Mouse (Mus musculus): Measurements from ENCODE around the gene Ndufs2. TPM values are rescaled to one million over a fixed set of nuclear protein-coding genes. Genes with fewer than 3 reads are reported as not detected.
A peak's percentile ranks its signal among the peaks of the same experiment; 100 is the strongest.

Ndufs2 gene
- total and polyA plus RNA-seq, 3 experiments, result 101 to 300 (median 219) TPM

GRCm38 (mm10) chr1:171274171-171274570, 23.0 kb upstream of the Ndufs2 start:
- DNase-seq (ENCODE audit: low spot score) (no peak), ATAC-seq (ENCODE audit: extremely low read depth, insufficient number of reproducible peaks, low FRiP score, poor library complexity, severe bottlenecking) (no peak)
- TF ChIP-seq TAL1 (conservative IDR thresholded peaks at IDR 0.05; ENCODE audit: low read depth, low read length) (no peak), POLR2AphosphoS5 (IDR thresholded peaks at IDR 0.05; ENCODE audit: insufficient replicate concordance, low read depth, low read length) (no peak), GATA2 (IDR thresholded peaks at IDR 0.05; ENCODE audit: borderline replicate concordance, low read depth, low read length) (no peak), CTCF (IDR thresholded peaks at IDR 0.05; ENCODE audit: low read depth, low read length) (no peak), GATA1 (IDR thresholded peaks at IDR 0.05; ENCODE audit: borderline replicate concordance, low read length) (no peak)
- no peaks in the 10 kb centered on the region for H3K27me3 ChIP-seq (ENCODE audit: insufficient read depth, low read length)
- no peak overlapping the region for H3K4me3 ChIP-seq (ENCODE audit: low read depth, low read length)
- peaks cover 87% of the 10 kb centered on the region for H3K4me1 ChIP-seq (ENCODE audit: insufficient read depth, low read depth, low read length)
- peaks cover 77% of the 10 kb centered on the region for H3K36me3 ChIP-seq (replicated peaks)
- H3K9me3 ChIP-seq (replicated peaks), result no peaks in the 10 kb centered on the region

- DNase-seq (ENCODE audit: low spot score) (no peak), ATAC-seq (ENCODE audit: extremely low read depth, insufficient number of reproducible peaks, low FRiP score, poor library complexity, severe bottlenecking) (no peak)
- TF ChIP-seq GATA2 (IDR thresholded peaks at IDR 0.05; ENCODE audit: borderline replicate concordance, low read depth, low read length), result no peak
- TF ChIP-seq POLR2AphosphoS5 (IDR thresholded peaks at IDR 0.05; ENCODE audit: insufficient replicate concordance, low read depth, low read length), result no peak
- no peak for TF ChIP-seq TAL1 (conservative IDR thresholded peaks at IDR 0.05; ENCODE audit: low read depth, low read length)
- no peak for TF ChIP-seq CTCF (IDR thresholded peaks at IDR 0.05; ENCODE audit: low read depth, low read length)
- Histone ChIP-seq H3K36me3 (replicated peaks) (peaks cover 56% of the 10 kb centered on the region), H3K9me3 (replicated peaks) (no peaks in the 10 kb centered on the region), H3K4me3 (ENCODE audit: low read depth, low read length) (peak overlapping the region; percentile 42; the same call in 1 of the 2 replicates), H3K27me3 (ENCODE audit: insufficient read depth, low read length) (no peaks in the 10 kb centered on the region), H3K4me1 (ENCODE audit: insufficient read depth, low read depth, low read length) (peaks cover 73% of the 10 kb centered on the region)
Observed at GRCm38 (mm10) chr1:171272086-171272485, 20.9 kb upstream of the Ndufs2 start.

GRCm38 (mm10) chr1:171271622-171272021, 20.4 kb upstream of the Ndufs2 start:
- TF ChIP-seq CTCF (IDR thresholded peaks at IDR 0.05; ENCODE audit: low read depth, low read length) (no peak), POLR2AphosphoS5 (IDR thresholded peaks at IDR 0.05; ENCODE audit: insufficient replicate concordance, low read depth, low read length) (no peak), GATA2 (IDR thresholded peaks at IDR 0.05; ENCODE audit: borderline replicate concordance, low read depth, low read length) (no peak), GATA1 (IDR thresholded peaks at IDR 0.05; ENCODE audit: borderline replicate concordance, low read length) (no peak), TAL1 (conservative IDR thresholded peaks at IDR 0.05; ENCODE audit: low read depth, low read length) (no peak)
- no peaks in the 10 kb centered on the region for H3K9me3 ChIP-seq (replicated peaks)
- DNase-seq (ENCODE audit: low spot score) (no peak), ATAC-seq (ENCODE audit: extremely low read depth, insufficient number of reproducible peaks, low FRiP score, poor library complexity, severe bottlenecking) (no peak)
- no peaks in the 10 kb centered on the region for H3K27me3 ChIP-seq (ENCODE audit: insufficient read depth, low read length)
- H3K4me1 ChIP-seq (ENCODE audit: insufficient read depth, low read depth, low read length), result peaks cover 69% of the 10 kb centered on the region
- peak overlapping the region; percentile 42; the same call in 1 of the 2 replicates for H3K4me3 ChIP-seq (ENCODE audit: low read depth, low read length)
- H3K36me3 ChIP-seq (replicated peaks), result peaks cover 52% of the 10 kb centered on the region

GRCm38 (mm10) chr1:171271196-171271595, 20.0 kb upstream of the Ndufs2 start:
- ATAC-seq (ENCODE audit: extremely low read depth, insufficient number of reproducible peaks, low FRiP score, poor library complexity, severe bottlenecking) (no peak), DNase-seq (ENCODE audit: low spot score) (no peak)
- Histone ChIP-seq H3K4me3 (ENCODE audit: low read depth, low read length) (peak overlapping the region; percentile 97), H3K36me3 (replicated peaks) (peaks cover 47% of the 10 kb centered on the region), H3K9me3 (replicated peaks) (no peaks in the 10 kb centered on the region), H3K4me1 (ENCODE audit: insufficient read depth, low read depth, low read length) (peaks cover 69% of the 10 kb centered on the region), H3K27me3 (ENCODE audit: insufficient read depth, low read length) (no peaks in the 10 kb centered on the region)
- TF ChIP-seq GATA2 (IDR thresholded peaks at IDR 0.05; ENCODE audit: borderline replicate concordance, low read depth, low read length) (no peak), GATA1 (IDR thresholded peaks at IDR 0.05; ENCODE audit: borderline replicate concordance, low read length) (no peak), TAL1 (conservative IDR thresholded peaks at IDR 0.05; ENCODE audit: low read depth, low read length) (0 out of 2 replicates have a peak, but pooled peaks have one; percentile 13), POLR2AphosphoS5 (IDR thresholded peaks at IDR 0.05; ENCODE audit: insufficient replicate concordance, low read depth, low read length) (no peak), CTCF (IDR thresholded peaks at IDR 0.05; ENCODE audit: low read depth, low read length) (no peak)

- Histone ChIP-seq H3K36me3 (replicated peaks) (peaks cover 41% of the 10 kb centered on the region), H3K9me3 (replicated peaks) (no peaks in the 10 kb centered on the region), H3K27me3 (ENCODE audit: insufficient read depth, low read length) (no peaks in the 10 kb centered on the region), H3K4me1 (ENCODE audit: insufficient read depth, low read depth, low read length) (peaks cover 63% of the 10 kb centered on the region), H3K4me3 (ENCODE audit: low read depth, low read length) (peak overlapping the region; percentile 97)
- DNase-seq (ENCODE audit: low spot score) (no peak), ATAC-seq (ENCODE audit: extremely low read depth, insufficient number of reproducible peaks, low FRiP score, poor library complexity, severe bottlenecking) (no peak; the same call in 1 of the 2 replicates)
- TF ChIP-seq TAL1 (conservative IDR thresholded peaks at IDR 0.05; ENCODE audit: low read depth, low read length) (no peak), GATA1 (IDR thresholded peaks at IDR 0.05; ENCODE audit: borderline replicate concordance, low read length) (no peak), GATA2 (IDR thresholded peaks at IDR 0.05; ENCODE audit: borderline replicate concordance, low read depth, low read length) (no peak), CTCF (IDR thresholded peaks at IDR 0.05; ENCODE audit: low read depth, low read length) (no peak), POLR2AphosphoS5 (IDR thresholded peaks at IDR 0.05; ENCODE audit: insufficient replicate concordance, low read depth, low read length) (no peak)
Observed at GRCm38 (mm10) chr1:171270573-171270900, 19.3 kb upstream of the Ndufs2 start.

GRCm38 (mm10) chr1:171269848-171270572, 18.8 kb upstream of the Ndufs2 start, which contains the start of gene B4galt3:
TSS of gene B4galt3 (plus strand) at chr1:171270328.
- H3K4me3 ChIP-seq (ENCODE audit: low read depth, low read length), result peak within 1 kb of the TSS; percentile 97
- no peaks in the 10 kb centered on the region for H3K9me3 ChIP-seq (replicated peaks)
- peaks cover 60% of the 10 kb centered on the region for H3K4me1 ChIP-seq (ENCODE audit: insufficient read depth, low read depth, low read length)
- ATAC-seq (ENCODE audit: extremely low read depth, insufficient number of reproducible peaks, low FRiP score, poor library complexity, severe bottlenecking), result peak; percentile 87
- no peaks in the 10 kb centered on the region for H3K27me3 ChIP-seq (ENCODE audit: insufficient read depth, low read length)
- peak; percentile 90 for DNase-seq (ENCODE audit: low spot score)
- peaks cover 36% of the 10 kb centered on the region for H3K36me3 ChIP-seq (replicated peaks)
- TF ChIP-seq POLR2AphosphoS5 (IDR thresholded peaks at IDR 0.05; ENCODE audit: insufficient replicate concordance, low read depth, low read length), result no peak

All from G1E (cell line).